Mouse (Mus musculus): ENCODE results near the gene Ttc6. TPM values are rescaled to one million over a fixed set of nuclear protein-coding genes. Genes with fewer than 3 reads are reported as not detected.
A peak's percentile ranks its signal among the peaks of the same experiment; 100 is the strongest.

Gene Ttc6
- total RNA-seq, 2 experiments from 2014 or later: not detected

- peak; percentile 53 to 69 for DNase-seq
- intact Hi-C loops (cut with DNase I): loop anchor here (5.0 to 10.0 kb wide), 3 partner anchors 263 to 1020 kb away; no protein-coding TSS in a partner anchor
Measured at GRCm38 (mm10) chr12:57544641-57545370, 19.1 kb upstream of the Ttc6 start.

GRCm38 (mm10) chr12:57545371-57546241 lies 18.3 kb upstream of the Ttc6 start:
- DNase-seq: peak; percentile 18 to 22
- intact Hi-C loops (cut with DNase I): loop anchor here (5.0 to 10.0 kb wide), 3 partner anchors 263 to 1021 kb away; no protein-coding TSS in a partner anchor

GRCm38 (mm10) chr12:57546415-57547201 lies 17.3 kb upstream of the Ttc6 start, which contains the start of gene Foxa1:
TSS of gene Foxa1 (minus strand) at chr12:57546916.
- DNase-seq: no peak
- intact Hi-C loops (cut with DNase I): loop anchor here (5.0 to 10.0 kb wide), 3 partner anchors 264 to 1022 kb away; no protein-coding TSS in a partner anchor

- no peak for DNase-seq
- intact Hi-C loops (cut with DNase I): loop anchor here (5.0 to 10.0 kb wide), 3 partner anchors 266 to 1023 kb away; no protein-coding TSS in a partner anchor
Measured at GRCm38 (mm10) chr12:57547890-57548289, 16.0 kb upstream of the Ttc6 start.

GRCm38 (mm10) chr12:57548352-57548980 lies 15.4 kb upstream of the Ttc6 start:
- DNase-seq: peak in 1 of 2 experiments; percentile 16
- intact Hi-C loops (cut with DNase I): loop anchor here (5.0 to 10.0 kb wide), 3 partner anchors 266 to 1024 kb away; no protein-coding TSS in a partner anchor

GRCm38 (mm10) chr12:57548981-57549666 lies 14.8 kb upstream of the Ttc6 start:
- no peak for DNase-seq
- intact Hi-C loops (cut with DNase I): loop anchor here (5.0 to 10.0 kb wide), 3 partner anchors 267 to 1024 kb away; no protein-coding TSS in a partner anchor

GRCm38 (mm10) chr12:57549667-57550160 lies 14.2 kb upstream of the Ttc6 start:
- DNase-seq: no peak
- intact Hi-C loops (cut with DNase I): loop anchor here (5.0 to 10.0 kb wide), 3 partner anchors 267 to 1025 kb away; no protein-coding TSS in a partner anchor

GRCm38 (mm10) chr12:57550181-57550808 lies 13.6 kb upstream of the Ttc6 start:
- intact Hi-C loops (cut with DNase I): no loop called here
- no peak for DNase-seq

GRCm38 (mm10) chr12:57550881-57551280 lies 13.0 kb upstream of the Ttc6 start:
- no peak for DNase-seq
- intact Hi-C loops (cut with DNase I): no loop called here

GRCm38 (mm10) chr12:57552286-57552685 lies 11.6 kb upstream of the Ttc6 start:
- no peak for DNase-seq
- intact Hi-C loops (cut with DNase I): no loop called here

GRCm38 (mm10) chr12:57554091-57554490 lies 9.8 kb upstream of the Ttc6 start:
- intact Hi-C loops (cut with DNase I): no loop called here
- DNase-seq: no peak

GRCm38 (mm10) chr12:57571773-57572172 lies 7.9 kb downstream of the Ttc6 start:
- intact Hi-C loops (cut with DNase I): no loop called here
- no peak for DNase-seq

GRCm38 (mm10) chr12:57572415-57572814 lies 8.5 kb downstream of the Ttc6 start:
- intact Hi-C loops (cut with DNase I): no loop called here
- no peak for DNase-seq

GRCm38 (mm10) chr12:57575931-57576628 lies 12.2 kb downstream of the Ttc6 start:
- intact Hi-C loops (cut with DNase I): no loop called here
- DNase-seq: peak; percentile 22 to 31

GRCm38 (mm10) chr12:57607624-57608023 lies 43.7 kb downstream of the Ttc6 start:
- peak in 1 of 2 experiments; percentile 3 for DNase-seq
- intact Hi-C loops (cut with DNase I): no loop called here

- intact Hi-C loops (cut with DNase I): no loop called here
- no peak for DNase-seq
Measured at GRCm38 (mm10) chr12:57615137-57615536, 51.2 kb downstream of the Ttc6 start.

GRCm38 (mm10) chr12:57622030-57622429 lies 58.1 kb downstream of the Ttc6 start:
- DNase-seq: no peak
- intact Hi-C loops (cut with DNase I): no loop called here

GRCm38 (mm10) chr12:57623264-57623663 lies 59.4 kb downstream of the Ttc6 start:
- intact Hi-C loops (cut with DNase I): no loop called here
- DNase-seq: no peak

Measured in heart, postnatal 14 days (tissue).